Mouse (Mus musculus) limb, embryonic 12.5 days (tissue): ENCODE measurements around the gene Cd52. TPM values are rescaled to one million over a fixed set of nuclear protein-coding genes. Genes with fewer than 3 reads are reported as not detected.

ENCODE experiments used
- ATAC-seq: fragments of 200-750 bp; cut with Nextera tagmentation; 2 replicates; pipeline ENCODE4 v1.8.0; 2017; ENCODE audit warnings: low read depth, moderate TSS enrichment; ENCODE audit not compliant: insufficient number of reproducible peaks, insufficient read depth, low FRiP score, low TSS enrichment
- H3K27ac ChIP-seq: fragments of 300-500 bp; sonication (generic); 2 replicates; pipeline ENCODE4 v1.5.1; 2016; ENCODE audit warnings: mild to moderate bottlenecking, moderate library complexity
- H3K27me3 ChIP-seq: fragments of 300-500 bp; sonication (generic); 2 replicates; pipeline ENCODE4 v1.6.1; 2016; ENCODE audit warnings: mild to moderate bottlenecking, moderate library complexity
- H3K36me3 ChIP-seq: fragments of 300-500 bp; sonication (generic); 2 replicates; pipeline ENCODE4 v1.6.1; 2016; ENCODE audit warnings: mild to moderate bottlenecking, moderate library complexity
- H3K4me1 ChIP-seq: fragments of 300-500 bp; sonication (generic); replicated peaks from 2 replicates; pipeline ENCODE4 v1.6.1; 2016
- H3K4me2 ChIP-seq: fragments of 300-500 bp; sonication (generic); 2 replicates; pipeline ENCODE4 v1.6.1; 2016; ENCODE audit warnings: mild to moderate bottlenecking, moderate library complexity
- H3K4me3 ChIP-seq: fragments of 300-500 bp; sonication (generic); replicated peaks from 2 replicates; pipeline ENCODE4 v1.5.1; 2016; ENCODE audit warnings: mild to moderate bottlenecking
- H3K9ac ChIP-seq: fragments of 300-500 bp; sonication (generic); replicated peaks from 2 replicates; pipeline ENCODE4 v1.6.1; 2016; ENCODE audit warnings: mild to moderate bottlenecking, moderate library complexity
- H3K9me3 ChIP-seq: fragments of 300-500 bp; sonication (generic); 2 replicates; pipeline ENCODE4 v1.6.1; 2016; ENCODE audit warnings: mild to moderate bottlenecking, moderate library complexity
- WGBS: fragments of 180-500 bp; shearing (Covaris S2); methylation state at CpG from one replicate; pipeline ENCODE4 v1.1.7; 2016; 5-methylcytosine and 5-hydroxymethylcytosine counted together
- polyA plus RNA-seq: library from polyadenylated mRNA; unstranded; fragments of >200 nt; fragmentation: Nextera tagmentation; extraction: Ambion mirVana; gene quantifications from 2 replicates; pipeline ENCODE4 v1.2.1, GENCODE M21; 2016

Cd52 gene
- polyA plus RNA-seq, 1 experiment from 2014 or later, result 7.9 TPM

- no peaks in the 10 kb centered on the region for H3K9me3 ChIP-seq
- no peaks in the 10 kb centered on the region for H3K36me3 ChIP-seq
- WGBS, result 74% methylated on average over 14 of the region's 14 CpGs
- H3K27ac ChIP-seq, result no peak overlapping the region
- H3K9ac ChIP-seq, result no peak overlapping the region
- peaks cover 24% of the 10 kb centered on the region for H3K4me1 ChIP-seq
- ATAC-seq, result no peak
- H3K4me2 ChIP-seq, result no peak overlapping the region
- H3K4me3 ChIP-seq, result no peak overlapping the region
- no peaks in the 10 kb centered on the region for H3K27me3 ChIP-seq
Observed at GRCm38 (mm10) chr4:134118126-134118800, 23.4 kb upstream of the Cd52 start.

GRCm38 (mm10) chr4:134117012-134117411 lies 22.1 kb upstream of the Cd52 start:
- H3K27me3 ChIP-seq, result no peaks in the 10 kb centered on the region
- H3K4me1 ChIP-seq, result peaks cover 23% of the 10 kb centered on the region
- no peak overlapping the region for H3K27ac ChIP-seq
- no peak overlapping the region for H3K9ac ChIP-seq
- 79% methylated on average over 8 of the region's 8 CpGs for WGBS
- H3K4me2 ChIP-seq, result no peak overlapping the region
- no peak for ATAC-seq
- no peaks in the 10 kb centered on the region for H3K9me3 ChIP-seq
- H3K36me3 ChIP-seq, result no peaks in the 10 kb centered on the region
- no peak overlapping the region for H3K4me3 ChIP-seq

- H3K27me3 ChIP-seq, result no peaks in the 10 kb centered on the region
- no peaks in the 10 kb centered on the region for H3K36me3 ChIP-seq
- H3K4me1 ChIP-seq, result peaks cover 19% of the 10 kb centered on the region
- 79% methylated on average over 2 of the region's 2 CpGs for WGBS
- no peak overlapping the region for H3K4me3 ChIP-seq
- no peaks in the 10 kb centered on the region for H3K9me3 ChIP-seq
- H3K4me2 ChIP-seq, result no peak overlapping the region
- no peak overlapping the region for H3K9ac ChIP-seq
- no peak for ATAC-seq
- H3K27ac ChIP-seq, result no peak overlapping the region
Observed at GRCm38 (mm10) chr4:134116501-134116900, 21.6 kb upstream of the Cd52 start.

- H3K4me2 ChIP-seq, result no peak overlapping the region
- H3K9me3 ChIP-seq, result no peaks in the 10 kb centered on the region
- no peak overlapping the region for H3K27ac ChIP-seq
- no peak overlapping the region for H3K4me3 ChIP-seq
- no peak for ATAC-seq
- H3K4me1 ChIP-seq, result peaks cover 15% of the 10 kb centered on the region
- H3K36me3 ChIP-seq, result no peaks in the 10 kb centered on the region
- H3K9ac ChIP-seq, result no peak overlapping the region
- H3K27me3 ChIP-seq, result no peaks in the 10 kb centered on the region
- WGBS, result 84% methylated on average over 16 of the region's 16 CpGs
Observed at GRCm38 (mm10) chr4:134115215-134116144, 20.6 kb upstream of the Cd52 start.

- no peaks in the 10 kb centered on the region for H3K9me3 ChIP-seq
- H3K4me3 ChIP-seq, result no peak overlapping the region
- WGBS, result 88% methylated on average over 4 of the region's 4 CpGs
- peaks cover 15% of the 10 kb centered on the region for H3K4me1 ChIP-seq
- no peaks in the 10 kb centered on the region for H3K36me3 ChIP-seq
- H3K27ac ChIP-seq, result no peak overlapping the region
- H3K4me2 ChIP-seq, result no peak overlapping the region
- H3K9ac ChIP-seq, result no peak overlapping the region
- ATAC-seq, result no peak
- no peaks in the 10 kb centered on the region for H3K27me3 ChIP-seq
Observed at GRCm38 (mm10) chr4:134114038-134114437, 19.2 kb upstream of the Cd52 start.

GRCm38 (mm10) chr4:134113356-134113994 lies 18.6 kb upstream of the Cd52 start:
- Histone ChIP-seq H3K4me2 (no peak overlapping the region), H3K4me3 (no peak overlapping the region), H3K36me3 (no peaks in the 10 kb centered on the region), H3K9ac (no peak overlapping the region; the same call in 1 of the 2 replicates), H3K9me3 (no peaks in the 10 kb centered on the region), H3K27ac (no peak overlapping the region), H3K27me3 (no peaks in the 10 kb centered on the region), H3K4me1 (peaks cover 12% of the 10 kb centered on the region)
- WGBS, result 59% methylated on average over 10 of the region's 10 CpGs
- no peak for ATAC-seq

- Histone ChIP-seq H3K27ac (no peak overlapping the region), H3K9ac (no peak overlapping the region), H3K36me3 (no peaks in the 10 kb centered on the region), H3K4me2 (no peak overlapping the region), H3K4me3 (no peak overlapping the region), H3K4me1 (peaks cover 6% of the 10 kb centered on the region), H3K9me3 (no peaks in the 10 kb centered on the region), H3K27me3 (no peaks in the 10 kb centered on the region)
- ATAC-seq, result no peak
- WGBS, result 72% methylated on average over 6 of the region's 6 CpGs
Observed at GRCm38 (mm10) chr4:134112403-134112802, 17.5 kb upstream of the Cd52 start.

GRCm38 (mm10) chr4:134110653-134111052 lies 15.8 kb upstream of the Cd52 start:
- Histone ChIP-seq H3K27me3 (no peaks in the 10 kb centered on the region), H3K4me3 (no peak overlapping the region), H3K9me3 (no peaks in the 10 kb centered on the region), H3K9ac (no peak overlapping the region), H3K4me1 (peaks cover 6% of the 10 kb centered on the region), H3K27ac (no peak overlapping the region), H3K36me3 (no peaks in the 10 kb centered on the region), H3K4me2 (no peak overlapping the region)
- no peak for ATAC-seq
- WGBS, result 55% methylated on average over 3 of the region's 3 CpGs

- Histone ChIP-seq H3K27ac (no peak overlapping the region), H3K4me3 (no peak overlapping the region), H3K27me3 (no peaks in the 10 kb centered on the region), H3K4me2 (no peak overlapping the region), H3K9ac (0 out of 2 replicates have a peak overlapping the region, but pooled peaks have one; percentile 4), H3K9me3 (no peaks in the 10 kb centered on the region), H3K4me1 (peaks cover 3% of the 10 kb centered on the region), H3K36me3 (no peaks in the 10 kb centered on the region)
- WGBS, result 18% methylated on average over 5 of the region's 5 CpGs
- no peak for ATAC-seq
Observed at GRCm38 (mm10) chr4:134108196-134108595, 13.3 kb upstream of the Cd52 start.

GRCm38 (mm10) chr4:134107730-134108129 lies 12.8 kb upstream of the Cd52 start:
- Histone ChIP-seq H3K9ac (0 out of 2 replicates have a peak overlapping the region, but pooled peaks have one; percentile 4), H3K27ac (no peak overlapping the region), H3K4me3 (no peak overlapping the region), H3K9me3 (no peaks in the 10 kb centered on the region), H3K36me3 (no peaks in the 10 kb centered on the region), H3K4me1 (peaks cover 6% of the 10 kb centered on the region; the same call in 1 of the 2 replicates), H3K4me2 (no peak overlapping the region), H3K27me3 (no peaks in the 10 kb centered on the region)
- WGBS, result 83% methylated on average over 7 of the region's 7 CpGs
- ATAC-seq, result no peak

GRCm38 (mm10) chr4:134106105-134106504 lies 11.2 kb upstream of the Cd52 start:
- Histone ChIP-seq H3K9me3 (no peaks in the 10 kb centered on the region), H3K4me3 (no peak overlapping the region), H3K36me3 (no peaks in the 10 kb centered on the region), H3K9ac (no peak overlapping the region), H3K27ac (no peak overlapping the region), H3K4me1 (peaks cover 6% of the 10 kb centered on the region; the same call in 1 of the 2 replicates), H3K27me3 (no peaks in the 10 kb centered on the region), H3K4me2 (no peak overlapping the region)
- ATAC-seq, result no peak
- WGBS, result 74% methylated on average over 7 of the region's 7 CpGs
